Mouse (Mus musculus): ENCODE measurements at regions not wholly inside any gene's neighbourhood (a gene's known extent, or its start where the extent isn't known, plus 50 kb on each side); places are given as distances from the start of the nearest gene placed in this dataset.
"Not testable (repeated sequence)": the region's sequence is repeated elsewhere in the genome, so short reads cannot be mapped to it uniquely, and the experiment has no call there.

DNA sequence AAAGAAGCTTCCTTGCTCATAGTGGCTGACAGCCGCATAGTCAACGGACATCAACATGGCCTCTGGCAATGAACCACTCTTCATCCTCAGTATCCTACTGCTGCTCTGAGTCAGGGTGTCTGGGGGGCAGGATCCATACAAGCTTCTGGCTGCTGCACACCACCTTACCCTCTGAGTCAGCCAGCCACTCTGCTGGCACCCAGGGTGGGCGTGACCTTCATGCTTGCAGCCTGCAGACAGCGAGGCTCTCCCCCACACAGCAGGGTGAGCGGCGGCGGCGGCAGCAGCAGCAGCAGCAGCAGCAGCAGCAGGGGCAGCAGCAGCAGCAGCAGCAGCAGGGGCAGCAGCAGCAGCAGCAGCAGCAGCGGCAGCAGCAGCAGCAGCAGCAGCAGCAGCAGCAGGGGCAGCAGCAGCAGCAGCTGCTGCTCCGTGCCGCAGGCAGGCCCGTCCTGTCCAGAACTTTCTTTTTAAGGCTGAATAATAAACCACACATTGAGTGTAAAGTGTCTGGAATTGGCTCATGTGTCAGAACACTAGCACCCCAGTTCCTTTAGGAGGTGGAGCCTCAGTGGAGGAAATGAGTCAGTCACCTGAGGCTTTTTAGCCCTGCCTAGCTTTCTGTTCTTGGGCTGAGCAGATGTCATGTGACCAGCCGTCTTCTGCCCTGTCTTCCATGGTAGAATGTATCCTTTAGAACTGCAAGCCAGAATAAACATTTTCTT lies 186.3 kb downstream of the 1810013L24Rik start:
- DNase-seq (ENCODE audit: low spot score in 2 of 2) = no peak

GRCm38 (mm10) chr16:9016762-9017086 lies 186.8 kb downstream of the 1810013L24Rik start:
- DNase-seq (ENCODE audit: low spot score in 2 of 2) = no peak

GRCm38 (mm10) chr16:9030717-9031116 lies 200.8 kb downstream of the 1810013L24Rik start:
- no peak for DNase-seq (ENCODE audit: low spot score in 2 of 2)

- DNase-seq (ENCODE audit: low spot score in 2 of 2) = no peak
Measured at GRCm38 (mm10) chr16:9043271-9043670, 213.4 kb downstream of the 1810013L24Rik start.

DNA sequence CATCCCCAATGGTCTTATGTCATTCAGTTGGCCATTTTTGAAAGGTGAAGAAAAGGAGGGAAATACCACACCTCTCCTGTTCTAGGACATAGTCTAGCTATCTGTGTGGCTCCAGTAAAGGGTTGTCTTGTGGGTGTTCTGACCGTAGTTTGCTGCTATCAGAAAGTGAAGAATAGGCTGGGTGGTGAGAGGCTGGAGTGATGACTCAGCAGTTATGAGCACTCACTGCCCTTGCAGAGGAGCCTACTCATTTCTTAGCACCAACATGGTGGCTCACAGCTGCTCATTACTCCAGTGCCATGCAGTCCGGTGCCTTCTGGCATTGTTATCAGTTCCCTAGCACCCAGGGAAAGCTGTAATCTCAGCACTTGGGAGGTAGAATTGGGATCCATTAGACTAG lies 217.0 kb downstream of the 1810013L24Rik start:
- no peak for DNase-seq (ENCODE audit: low spot score in 2 of 2)

DNA sequence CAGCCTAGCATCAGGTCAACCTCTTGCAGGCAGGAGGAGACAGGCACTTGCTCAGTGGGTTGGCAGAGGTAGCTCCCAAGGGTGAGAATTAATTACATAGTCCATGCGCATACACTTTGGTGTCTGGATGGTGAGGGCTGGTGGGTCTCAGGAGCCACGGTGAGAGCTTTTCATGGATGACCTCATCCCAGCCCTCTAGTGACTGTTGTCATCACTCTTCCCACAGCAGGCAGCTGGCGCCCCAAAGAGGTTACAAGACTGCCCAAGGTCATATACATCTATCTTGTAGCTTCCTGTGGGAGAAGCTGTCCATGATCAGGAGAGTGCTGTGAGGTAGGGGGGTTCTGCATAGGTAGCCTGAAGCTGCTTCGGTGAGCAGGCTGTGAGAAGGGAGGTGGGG lies 224.5 kb downstream of the 1810013L24Rik start:
- no peak for DNase-seq (ENCODE audit: low spot score in 2 of 2)

DNA sequence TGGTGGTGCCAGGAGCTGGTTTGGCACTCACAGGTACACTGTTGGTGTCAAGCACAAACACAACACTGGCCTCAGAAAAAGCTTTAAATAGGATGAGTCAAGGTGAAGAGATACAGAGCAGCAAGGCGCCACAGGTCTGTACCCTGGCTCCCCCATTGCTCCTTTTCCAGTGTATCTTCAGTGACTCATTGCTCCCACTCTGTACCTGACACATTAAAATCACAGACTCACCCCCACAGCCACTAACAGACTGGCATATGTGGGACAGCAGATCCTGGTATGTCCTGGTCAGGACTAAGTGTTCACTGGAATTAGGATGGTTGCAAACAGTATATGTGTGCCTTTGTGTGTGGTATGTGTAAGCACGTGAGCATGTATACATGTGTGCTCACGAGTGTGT lies 226.5 kb downstream of the 1810013L24Rik start:
- DNase-seq (ENCODE audit: low spot score in 2 of 2) = no peak

GRCm38 (mm10) chr16:9071526-9071925 lies 241.6 kb downstream of the 1810013L24Rik start:
- DNase-seq (ENCODE audit: low spot score in 2 of 2) = no peak

- DNase-seq (ENCODE audit: low spot score in 2 of 2) = not testable (repeated sequence)
Measured at GRCm38 (mm10) chr16:9071956-9072355, 242.1 kb downstream of the 1810013L24Rik start.

- no peak for DNase-seq (ENCODE audit: low spot score in 2 of 2)
Measured at GRCm38 (mm10) chr16:9074295-9074694, 244.4 kb downstream of the 1810013L24Rik start.

DNA sequence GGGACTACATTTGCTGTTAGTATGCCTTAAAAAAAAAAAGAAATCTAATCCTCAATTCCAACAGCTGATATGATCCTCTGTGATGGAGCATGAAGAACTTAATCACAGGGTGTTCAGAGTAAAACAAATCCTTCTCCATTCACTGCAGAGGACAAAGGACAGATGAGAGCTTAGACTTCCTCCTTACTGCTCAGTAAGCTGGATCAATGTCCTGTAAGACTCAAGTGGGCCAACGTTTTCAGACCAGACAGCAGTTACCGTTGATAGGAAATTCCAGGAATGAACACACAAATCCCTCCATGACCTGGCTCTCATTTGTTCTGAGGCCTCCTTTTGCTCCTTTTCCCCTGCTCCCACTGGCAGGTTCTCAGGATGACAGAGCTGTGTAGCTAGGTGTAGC lies 247.6 kb downstream of the 1810013L24Rik start:
- no peak for DNase-seq (ENCODE audit: low spot score in 2 of 2)

DNA sequence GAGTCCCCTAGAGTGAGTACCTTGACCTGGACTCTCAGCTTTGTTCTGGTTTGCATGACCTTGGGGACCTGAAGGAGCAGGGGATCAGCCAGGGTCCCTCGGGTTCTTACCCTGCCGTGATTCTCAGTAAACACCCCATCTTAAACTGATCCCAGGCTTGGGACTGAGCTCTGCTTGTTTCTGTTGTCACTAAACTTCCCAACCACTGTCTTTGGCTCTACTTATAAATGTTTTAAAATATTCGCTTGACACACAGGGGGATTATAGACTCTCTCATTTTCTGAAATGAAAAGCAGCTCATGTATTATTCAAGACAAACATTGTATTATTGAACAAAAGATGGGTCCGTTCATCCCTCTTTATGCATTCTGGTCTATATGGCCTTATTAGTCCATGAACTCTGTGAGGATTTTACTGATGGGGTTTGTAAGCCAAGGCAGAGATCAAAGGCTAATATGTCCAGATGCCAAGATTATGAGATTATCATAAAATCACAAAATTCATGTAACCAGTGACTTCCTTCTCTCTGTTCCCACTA lies 248.6 kb downstream of the 1810013L24Rik start:
- DNase-seq (ENCODE audit: low spot score in 2 of 2) = no peak

GRCm38 (mm10) chr16:9083040-9083439 lies 253.1 kb downstream of the 1810013L24Rik start:
- no peak for DNase-seq (ENCODE audit: low spot score in 2 of 2)

DNA sequence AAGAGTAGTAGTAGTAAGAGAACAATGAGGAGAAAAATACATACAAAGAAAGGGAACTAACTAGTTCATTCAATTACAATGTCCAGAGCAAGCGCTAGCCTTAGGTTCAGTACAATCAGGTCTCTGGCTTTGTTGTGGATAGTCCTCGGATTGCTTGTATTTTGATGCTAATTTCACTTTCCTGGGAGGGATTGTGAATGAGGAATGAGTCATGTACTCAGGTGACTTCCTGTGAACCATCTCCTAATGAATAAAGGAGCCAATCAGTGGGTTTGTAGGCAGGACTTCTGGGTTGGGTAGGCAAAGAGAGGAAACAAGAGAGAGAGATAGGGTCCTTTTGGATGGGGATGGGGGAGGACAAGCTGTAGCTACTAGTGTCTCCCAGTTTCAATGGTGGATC lies 253.8 kb downstream of the 1810013L24Rik start:
- DNase-seq (ENCODE audit: low spot score in 2 of 2) = no peak

DNA sequence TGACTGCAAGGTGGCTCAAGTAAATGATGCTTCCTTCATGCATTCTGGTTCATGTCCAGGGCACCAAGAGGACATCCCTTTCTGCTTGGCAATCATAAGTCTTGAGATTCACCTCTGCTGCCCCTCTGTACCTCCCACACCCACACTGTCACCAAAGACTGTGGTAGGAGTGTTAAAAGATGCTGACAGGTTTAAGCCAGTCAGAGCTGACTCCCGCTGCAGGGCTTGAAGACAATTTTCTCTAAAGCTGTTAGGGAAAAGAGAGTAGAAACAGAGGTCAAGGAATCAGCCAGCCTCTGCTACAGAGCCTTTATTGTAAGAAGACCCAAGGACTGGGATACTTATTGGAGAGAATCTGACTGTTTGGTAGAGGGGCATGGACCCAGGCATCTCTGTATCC lies 254.7 kb downstream of the 1810013L24Rik start:
- DNase-seq (ENCODE audit: low spot score in 2 of 2) = no peak

GRCm38 (mm10) chr16:9085133-9085532 lies 255.2 kb downstream of the 1810013L24Rik start:
- DNase-seq (ENCODE audit: low spot score in 2 of 2) = no peak

DNA sequence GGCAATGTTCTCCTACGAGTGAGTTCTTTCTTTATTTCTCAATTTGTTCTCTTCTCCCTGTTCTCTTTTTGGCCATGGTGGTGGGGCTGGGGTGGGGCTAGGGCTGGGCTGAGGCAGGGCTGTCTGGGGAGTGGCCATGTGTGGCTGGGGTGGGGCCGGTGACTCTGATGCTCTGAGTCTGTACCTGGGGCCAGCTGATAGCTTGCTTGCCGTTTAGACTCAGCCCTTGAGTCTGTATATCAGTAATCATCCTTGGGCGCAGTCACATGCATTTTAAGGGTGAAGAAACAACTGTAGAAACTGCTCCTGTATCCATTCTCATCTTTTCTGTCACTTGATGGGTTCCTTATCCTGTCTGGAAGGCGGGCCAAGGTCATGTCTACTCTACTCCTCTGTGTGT lies 256.1 kb downstream of the 1810013L24Rik start:
- DNase-seq (ENCODE audit: low spot score in 2 of 2) = no peak

GRCm38 (mm10) chr16:9091790-9092189 lies 261.9 kb downstream of the 1810013L24Rik start:
- no peak for DNase-seq (ENCODE audit: low spot score in 2 of 2)

DNA sequence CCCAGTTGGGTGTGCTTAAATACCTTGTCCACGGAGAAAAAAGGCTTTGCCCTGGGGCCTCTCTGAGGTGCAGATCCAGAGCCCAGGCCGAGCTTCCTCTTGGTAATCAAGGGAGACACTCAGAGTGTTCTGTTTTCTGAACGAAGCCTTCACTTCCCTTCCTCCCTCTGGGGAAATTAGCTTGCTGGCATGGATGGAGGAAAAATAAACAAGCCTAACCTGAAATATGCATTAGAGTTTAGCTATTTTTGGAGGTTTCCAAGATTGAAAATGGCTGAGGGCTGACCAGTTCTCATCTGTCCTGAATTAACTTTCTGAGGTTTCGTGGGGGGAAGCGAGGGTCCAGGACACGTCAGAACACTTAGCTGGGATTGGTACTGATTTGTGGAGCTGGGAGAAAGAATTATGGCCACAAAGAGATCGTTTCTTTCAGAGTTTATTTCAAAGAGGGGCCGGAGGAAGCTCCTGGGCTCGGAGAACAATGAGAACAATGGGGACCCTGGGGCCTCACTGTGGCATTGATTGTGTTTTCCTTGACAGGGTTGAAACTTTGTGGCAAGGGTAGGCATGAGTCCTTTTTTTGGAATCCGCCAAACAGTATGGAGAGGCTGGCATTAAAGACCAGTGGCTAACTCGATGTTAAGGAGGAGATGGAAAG lies 262.4 kb downstream of the 1810013L24Rik start:
- peak in 1 of 2 experiments; percentile 20 for DNase-seq (ENCODE audit: low spot score in 2 of 2)

GRCm38 (mm10) chr16:9093593-9093992 lies 263.7 kb downstream of the 1810013L24Rik start:
- DNase-seq (ENCODE audit: low spot score in 2 of 2) = no peak

DNA sequence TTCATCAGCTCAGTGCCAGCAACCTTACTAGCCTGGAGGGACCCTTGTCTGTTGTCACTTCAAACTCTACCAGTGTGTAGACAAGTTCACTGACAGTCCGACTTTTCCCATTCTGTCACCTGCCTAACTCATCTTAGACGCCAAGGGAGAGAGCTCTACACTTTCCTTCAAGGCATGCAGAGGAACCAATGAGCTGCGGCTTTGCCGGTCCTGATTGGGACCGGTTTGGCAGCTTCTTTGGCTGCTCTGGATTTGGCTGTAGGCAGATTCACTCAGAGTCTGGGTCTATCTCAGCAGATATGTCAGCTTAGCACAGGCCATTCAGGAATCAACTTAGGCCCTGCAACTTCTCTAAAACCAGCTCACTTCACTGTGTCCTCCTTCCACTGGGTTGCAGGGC lies 264.3 kb downstream of the 1810013L24Rik start:
- DNase-seq (ENCODE audit: low spot score in 2 of 2) = no peak

DNA sequence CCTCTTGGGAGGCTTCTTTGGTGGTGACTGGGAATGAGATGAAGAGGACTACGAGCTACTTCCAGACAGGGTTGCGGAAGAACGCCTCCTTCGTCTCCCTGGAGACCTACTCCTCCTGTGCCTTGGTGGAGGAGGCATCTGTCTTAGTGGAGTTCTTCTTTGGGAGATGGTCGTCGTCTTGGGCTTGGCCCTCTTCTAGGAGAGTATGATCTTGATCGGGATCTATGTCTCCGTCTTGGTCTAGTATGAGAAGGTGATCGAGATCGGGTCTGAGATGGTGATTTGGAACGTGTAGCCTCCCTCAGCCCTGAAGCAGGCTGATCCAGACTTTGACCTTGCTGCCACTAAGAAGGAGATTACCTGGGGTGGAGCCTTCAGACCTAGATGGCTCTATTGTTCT lies 276.3 kb downstream of the 1810013L24Rik start:
- DNase-seq (ENCODE audit: low spot score in 2 of 2) = no peak

DNA sequence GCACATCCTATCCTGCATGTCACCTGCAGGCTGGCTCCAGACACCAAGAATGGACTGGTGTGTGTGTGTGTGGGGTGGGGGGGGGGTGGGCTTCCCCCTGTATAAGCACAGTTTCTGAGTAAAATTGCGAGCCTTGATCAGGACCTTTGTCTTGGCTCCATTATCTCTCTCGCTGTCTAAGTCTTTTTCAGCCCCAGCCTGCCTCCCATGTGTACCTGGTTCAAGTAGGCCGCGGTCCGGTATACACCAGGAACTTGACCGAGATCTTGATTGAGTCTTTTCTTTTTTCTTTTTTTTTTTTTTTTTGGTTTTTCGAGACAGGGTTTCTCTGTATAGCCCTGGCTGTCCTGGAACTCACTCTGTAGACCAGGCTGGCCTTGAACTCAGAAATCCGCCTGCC lies 276.8 kb downstream of the 1810013L24Rik start:
- DNase-seq (ENCODE audit: low spot score in 2 of 2) = not testable (repeated sequence)
